ENCODE assay signal across 7 mouse cellular contexts in the genomic region with DNA sequence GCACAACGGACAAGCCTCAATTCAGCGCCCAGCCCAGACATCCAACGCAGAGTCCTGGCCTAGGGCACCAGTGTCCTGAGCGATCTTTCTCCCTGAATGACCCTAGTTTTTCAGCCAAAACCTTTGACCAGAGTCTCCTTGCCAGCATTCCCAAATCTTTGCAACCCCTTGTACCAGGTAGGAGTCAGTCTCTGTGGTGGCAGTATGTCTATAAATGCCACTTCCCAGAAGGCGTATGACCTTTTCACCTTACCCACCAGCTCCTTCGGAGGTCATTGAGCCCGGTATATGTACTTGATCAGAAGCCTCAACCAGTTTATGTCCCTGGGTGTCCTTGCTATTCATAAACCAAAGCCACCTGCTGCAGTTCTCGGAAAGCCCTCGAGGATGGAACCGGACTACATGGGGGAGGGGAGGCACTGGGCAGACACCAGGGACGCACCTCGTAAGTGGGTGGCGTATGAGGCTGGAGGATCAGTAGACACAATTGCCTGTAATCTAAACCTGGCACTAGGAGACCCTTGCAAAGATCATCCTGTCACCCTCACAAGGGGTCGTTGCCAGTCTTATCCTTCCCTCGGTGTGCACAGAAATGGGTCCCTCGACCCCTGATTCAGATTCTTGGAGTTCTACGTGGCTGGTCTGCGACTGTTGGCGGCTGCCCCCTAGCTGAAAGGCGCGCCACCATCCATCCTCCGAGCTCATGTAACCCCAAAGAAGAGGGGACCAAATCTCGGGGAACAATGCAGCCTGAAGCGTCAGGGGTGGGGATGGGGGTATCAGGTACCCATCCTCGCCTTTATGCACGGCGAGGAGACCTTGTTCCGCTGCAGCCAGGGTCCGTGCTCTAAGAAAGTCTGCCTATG. TPM values are rescaled to one million over a fixed set of nuclear protein-coding genes. Genes with fewer than 3 reads are reported as not detected.
DNase-seq lines count a peak whose midpoint lies in the region; ATAC-seq and TF ChIP-seq lines count a peak whose summit lies in the region.

No protein-coding gene starts in this region.

- peak; percentile 75 for DNase-seq in adrenal gland, postnatal 10 days
- peak; percentile 83 for DNase-seq in embryo, embryonic 11 days
- DNase-seq in heart, adult 11 months, result peak; percentile 98
- DNase-seq in kidney, adult 11 months, result peak; percentile 79
- peak; percentile 78 for DNase-seq in limb, embryonic 11.5 days (ENCODE audit: low spot score)
- DNase-seq in spleen, adult 2 months (ENCODE audit: low read depth in 1 of 2, low spot score in 2 of 2), result peak in 1 of 2 experiments; percentile 22

- H3K9ac ChIP-seq in limb, embryonic 11.5 days (ENCODE audit: low read length), result peak overlapping the region; percentile 87
- H3K9ac ChIP-seq in midbrain, embryonic 12.5 days (replicated peaks), result peak overlapping the region; percentile 80

- H3K4me2 ChIP-seq in limb, embryonic 11.5 days (ENCODE audit: low read depth, severe bottlenecking), result peak overlapping the region; percentile 100
- peak overlapping the region; percentile 100 for H3K4me2 ChIP-seq in midbrain, embryonic 12.5 days (replicated peaks)

- no peaks in the 10 kb centered on the region for H3K9me3 ChIP-seq in limb, embryonic 11.5 days (ENCODE audit: control insufficient read depth, low read length)
- no peaks in the 10 kb centered on the region for H3K9me3 ChIP-seq in midbrain, embryonic 12.5 days

- H3K27me3 ChIP-seq in limb, embryonic 11.5 days (ENCODE audit: control insufficient read depth, insufficient read depth, low read length), result no peaks in the 10 kb centered on the region
- peaks cover 27% of the 10 kb centered on the region for H3K27me3 ChIP-seq in midbrain, embryonic 12.5 days
- peaks cover 3% of the 10 kb centered on the region; the same call in 1 of the 2 replicates for H3K27me3 ChIP-seq in spleen, adult 2 months (ENCODE audit: control insufficient read depth, insufficient read depth, low read length)

- no peak for TF ChIP-seq POLR2A in spleen, adult 2 months (IDR thresholded peaks at IDR 0.05; ENCODE audit: low read depth, low read length)

- no peaks in the 10 kb centered on the region for H3K36me3 ChIP-seq in limb, embryonic 11.5 days (ENCODE audit: control insufficient read depth, insufficient read depth, low read length)
- H3K36me3 ChIP-seq in midbrain, embryonic 12.5 days, result no peaks in the 10 kb centered on the region
- H3K36me3 ChIP-seq in spleen, adult 2 months (ENCODE audit: control insufficient read depth, insufficient read depth, low read length), result no peaks in the 10 kb centered on the region

- peak; percentile 34; the same call in 1 of the 2 replicates for TF ChIP-seq CTCF in spleen, adult 2 months (IDR thresholded peaks at IDR 0.05; ENCODE audit: extremely low read depth, insufficient read depth, insufficient read length, insufficient replicate concordance)

- WGBS in limb, embryonic 11.5 days, result under 1% methylated on average over 29 of the region's 29 CpGs
- under 1% methylated on average over 29 of the region's 29 CpGs for WGBS in midbrain, embryonic 12.5 days
- under 1% methylated on average over 29 of the region's 29 CpGs for WGBS in spleen, adult 2 months

- peaks cover 12% of the 10 kb centered on the region; the same call in 1 of the 2 replicates for H3K4me1 ChIP-seq in limb, embryonic 11.5 days (ENCODE audit: control insufficient read depth, insufficient read depth, low read length)
- H3K4me1 ChIP-seq in midbrain, embryonic 12.5 days, result peaks cover 40% of the 10 kb centered on the region
- peaks cover 3% of the 10 kb centered on the region; the same call in 1 of the 2 replicates for H3K4me1 ChIP-seq in spleen, adult 2 months (ENCODE audit: control insufficient read depth, insufficient read depth, insufficient read length)

- peak overlapping the region; percentile 73 for H3K4me3 ChIP-seq in limb, embryonic 11.5 days (ENCODE audit: low read depth, low read length)
- H3K4me3 ChIP-seq in midbrain, embryonic 12.5 days, result peak overlapping the region; percentile 72
- peak overlapping the region; percentile 51 for H3K4me3 ChIP-seq in spleen, adult 2 months (ENCODE audit: extremely low read depth, insufficient read depth, insufficient read length)

- ATAC-seq in limb, embryonic 11.5 days (ENCODE audit: insufficient number of reproducible peaks, low FRiP score, low TSS enrichment, low read depth), result 0 out of 2 replicates have a peak, but pooled peaks have one; percentile 33
- ATAC-seq in midbrain, embryonic 12.5 days (ENCODE audit: low FRiP score, low read depth), result peak; percentile 32

- H3K27ac ChIP-seq in limb, embryonic 11.5 days (replicated peaks; ENCODE audit: low read depth, low read length), result peak overlapping the region; percentile 90; the same call in 1 of the 2 replicates
- H3K27ac ChIP-seq in midbrain, embryonic 12.5 days (replicated peaks), result 0 out of 2 replicates have a peak overlapping the region, but pooled peaks have one; percentile 80
- H3K27ac ChIP-seq in spleen, adult 2 months (ENCODE audit: insufficient read depth, low read length), result peak overlapping the region; percentile 55

RNA-seq across cellular contexts. Expression of a gene that starts 0.6 kb away (rescaled TPM):
- total RNA-seq in adrenal gland, postnatal 10 days (2021), result 100 to 1,000 TPM in 1 of 2 experiments, 10 to 100 TPM in 1; 95.7 to 143 TPM
- 51.1 and 54.1 TPM in 2 replicates for polyA plus RNA-seq in limb, embryonic 11.5 days (2014; fragmentation: Nextera tagmentation; extraction: Ambion mirVana)
- polyA plus RNA-seq in midbrain, embryonic 12.5 days (2016; fragmentation: Nextera tagmentation; extraction: Ambion mirVana), result 34.8 and 35.3 TPM in 2 replicates
- 8.1 and 9.1 TPM in 2 replicates for polyA plus RNA-seq in spleen, adult 2 months (2012; rRNA removed)
